Mouse (Mus musculus): ENCODE results near the gene Anp32a.

The Anp32a gene

DNA sequence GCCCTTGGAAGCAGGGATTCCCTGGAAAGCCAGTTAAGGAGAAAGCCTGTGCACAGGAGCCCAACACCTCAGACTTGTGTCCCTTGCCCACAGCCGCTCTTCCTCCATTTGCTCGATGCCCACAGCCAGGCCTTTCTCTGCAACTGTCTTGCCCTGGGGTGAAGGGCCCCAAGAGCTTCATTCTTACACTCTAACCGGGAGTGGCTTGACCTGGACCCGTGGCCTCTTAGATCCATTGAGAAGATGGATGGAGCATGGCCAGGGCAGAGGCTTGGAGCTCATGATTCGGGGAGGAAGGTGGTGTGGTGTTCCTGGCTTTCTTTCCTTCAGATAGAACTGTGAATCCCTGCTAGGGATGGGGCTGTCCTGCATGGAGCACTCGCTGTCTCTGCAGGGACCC, 28.1 kb downstream of the Anp32a start:
- no peak for DNase-seq (ENCODE audit: low spot score in 2 of 2)

DNA sequence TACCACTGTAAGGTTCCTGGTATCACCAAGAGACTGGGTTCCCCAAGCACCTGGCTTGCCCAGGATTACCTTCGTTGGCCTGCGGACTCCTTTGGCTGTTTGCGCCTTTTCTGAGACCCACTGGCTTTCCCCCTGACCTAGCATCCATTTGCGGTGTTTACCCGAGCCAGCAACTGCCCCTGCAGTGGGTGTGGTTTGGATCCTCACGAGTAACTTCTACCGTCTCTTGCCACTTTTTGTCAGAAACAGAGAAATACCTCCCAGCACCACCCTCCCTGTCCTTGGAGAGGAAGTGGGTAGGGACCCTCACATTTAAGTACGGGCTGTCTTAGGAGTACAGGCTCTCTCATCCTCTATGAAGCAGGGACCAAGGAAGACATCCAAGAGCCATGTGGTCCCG, 29.1 kb downstream of the Anp32a start:
- no peak for DNase-seq (ENCODE audit: low spot score in 2 of 2)

DNA sequence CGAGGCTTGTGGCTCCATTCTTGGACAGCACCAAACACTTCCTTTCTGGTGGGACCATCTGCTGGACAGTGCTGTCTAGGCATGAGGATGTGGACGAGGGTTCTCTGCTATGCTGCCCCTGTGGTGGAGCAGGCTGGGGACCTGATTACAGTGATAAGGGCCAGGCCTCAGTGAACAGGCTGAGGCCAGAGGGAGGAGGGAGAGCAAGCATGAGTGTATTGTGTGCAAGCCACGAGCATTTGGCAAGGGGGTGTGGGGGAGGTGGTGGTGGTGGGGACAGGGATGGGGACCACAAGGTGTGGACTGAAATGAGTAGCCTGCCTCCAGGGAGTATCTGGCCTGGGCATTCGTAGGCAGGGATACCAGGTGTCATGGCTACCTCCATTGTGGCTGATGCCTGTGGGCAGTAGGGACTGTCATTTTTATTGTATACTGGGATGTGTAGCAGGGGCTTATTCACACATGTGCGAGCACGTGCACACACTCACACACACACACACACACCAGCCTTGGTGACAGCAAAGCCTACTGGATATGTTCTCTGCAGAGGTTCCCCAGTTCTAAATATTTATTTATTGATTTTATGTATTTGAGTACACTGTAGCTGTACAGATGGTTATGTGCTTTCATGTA, 29.7 kb downstream of the Anp32a start:
- DNase-seq (ENCODE audit: low spot score in 2 of 2) = no peak

DNA sequence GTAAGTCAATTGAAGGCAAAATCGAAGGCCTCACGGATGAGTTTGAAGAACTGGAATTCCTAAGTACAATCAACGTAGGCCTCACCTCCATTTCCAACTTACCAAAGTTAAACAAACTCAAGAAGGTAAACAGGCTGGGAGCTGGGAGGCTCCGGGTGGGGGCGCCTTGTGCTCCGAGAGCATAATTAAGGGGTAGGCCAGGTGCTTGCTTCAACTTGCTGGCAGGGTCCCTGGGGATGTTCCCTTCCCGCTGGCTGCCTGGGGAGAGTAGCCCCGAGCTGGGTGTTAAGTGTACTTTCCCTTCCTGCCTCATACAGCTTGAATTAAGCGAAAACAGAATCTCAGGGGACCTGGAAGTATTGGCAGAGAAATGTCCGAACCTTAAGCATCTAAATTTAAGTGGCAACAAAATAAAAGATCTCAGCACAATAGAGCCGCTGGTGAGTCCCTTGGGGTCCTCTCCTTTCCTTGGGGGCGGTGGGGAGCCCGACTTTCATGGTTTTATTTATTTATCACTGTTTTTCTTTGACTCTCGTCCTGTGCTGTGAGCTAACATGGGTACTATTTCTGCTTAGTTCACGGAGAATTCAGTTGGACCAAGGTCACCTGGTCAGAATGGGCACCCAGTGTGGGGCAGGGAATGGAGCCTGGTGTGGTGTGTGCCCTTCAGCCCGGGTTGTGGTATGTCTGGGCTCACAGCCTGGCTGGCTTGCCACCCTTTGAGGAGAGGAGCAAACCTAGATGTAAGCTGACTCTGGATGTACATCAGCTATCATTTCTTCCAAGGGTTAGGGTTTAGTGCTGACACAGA, 30.9 kb downstream of the Anp32a start:
- DNase-seq (ENCODE audit: low spot score in 2 of 2) = no peak

DNA sequence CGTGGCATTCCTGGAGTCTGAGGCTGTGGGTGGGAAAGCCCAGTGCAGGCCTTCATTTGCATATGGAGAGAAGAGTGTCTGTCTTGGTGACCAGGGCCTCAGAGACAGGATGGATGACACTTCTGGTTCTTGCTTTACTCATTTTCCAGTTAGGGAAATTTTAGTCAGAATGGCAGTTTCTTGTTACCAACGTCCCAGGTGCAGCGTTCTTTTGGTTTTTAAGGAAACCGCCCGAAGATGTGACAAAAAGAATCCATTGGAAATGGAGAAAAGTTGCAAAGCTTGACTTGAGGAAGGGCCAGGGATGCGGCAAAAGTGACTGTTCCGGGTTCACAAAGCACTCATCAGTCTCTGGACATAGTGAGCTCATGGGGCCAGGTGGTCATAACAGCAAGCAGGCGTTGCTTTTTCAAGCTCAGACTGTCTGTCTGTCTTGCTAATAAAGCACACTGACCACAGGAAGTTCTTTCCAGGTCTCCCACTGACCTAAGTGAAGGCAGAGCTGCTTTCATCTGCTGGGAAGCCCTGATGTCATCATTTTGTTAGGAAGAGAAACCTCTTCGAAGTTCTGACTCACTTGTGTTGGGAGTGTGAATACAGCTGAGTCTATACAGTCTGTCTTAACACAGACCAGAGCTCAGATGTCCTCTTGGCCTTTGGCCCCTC, 31.6 kb downstream of the Anp32a start:
- DNase-seq (ENCODE audit: low spot score in 2 of 2) = no peak

DNA sequence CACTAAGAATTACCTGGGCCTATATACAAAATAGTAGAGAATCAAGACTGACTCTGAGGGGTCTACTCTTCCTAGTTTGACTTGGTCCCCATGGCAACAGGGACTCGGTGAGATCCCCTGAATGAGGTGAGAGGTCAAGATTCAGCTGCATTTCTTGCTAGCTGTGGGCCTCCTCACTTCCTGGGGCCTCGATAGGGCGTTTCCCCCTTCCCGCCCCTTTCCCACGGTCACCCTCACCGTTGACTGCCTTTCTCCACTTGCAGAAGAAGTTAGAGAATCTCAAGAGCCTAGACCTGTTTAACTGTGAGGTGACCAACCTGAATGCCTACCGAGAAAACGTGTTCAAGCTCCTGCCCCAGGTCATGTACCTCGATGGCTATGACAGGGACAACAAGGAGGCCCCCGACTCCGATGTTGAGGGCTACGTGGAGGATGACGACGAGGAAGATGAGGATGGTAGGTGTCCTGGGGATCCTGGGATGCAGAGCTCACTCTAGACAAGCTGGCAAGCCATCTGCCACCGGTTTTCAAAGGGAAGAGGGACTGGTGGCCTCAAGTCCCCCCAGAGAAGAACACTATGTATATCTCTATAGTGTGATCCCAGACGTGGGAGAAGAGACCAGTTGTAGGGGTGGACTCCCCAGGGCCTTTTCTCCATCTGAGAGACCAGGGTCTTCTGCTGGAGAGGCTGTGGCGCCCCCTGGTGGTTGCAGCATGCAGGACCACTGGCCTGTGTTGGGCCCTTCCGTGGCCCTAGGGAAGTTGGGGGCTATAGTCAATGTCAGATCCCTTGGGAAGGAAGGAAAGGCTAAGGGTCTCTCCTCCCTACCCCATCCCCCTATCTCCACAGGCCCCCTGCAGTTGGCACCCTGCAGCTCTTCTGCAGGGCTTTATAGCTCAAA, 32.4 kb downstream of the Anp32a start:
- peak; percentile 52 to 65 for DNase-seq (ENCODE audit: low spot score in 2 of 2)

DNA sequence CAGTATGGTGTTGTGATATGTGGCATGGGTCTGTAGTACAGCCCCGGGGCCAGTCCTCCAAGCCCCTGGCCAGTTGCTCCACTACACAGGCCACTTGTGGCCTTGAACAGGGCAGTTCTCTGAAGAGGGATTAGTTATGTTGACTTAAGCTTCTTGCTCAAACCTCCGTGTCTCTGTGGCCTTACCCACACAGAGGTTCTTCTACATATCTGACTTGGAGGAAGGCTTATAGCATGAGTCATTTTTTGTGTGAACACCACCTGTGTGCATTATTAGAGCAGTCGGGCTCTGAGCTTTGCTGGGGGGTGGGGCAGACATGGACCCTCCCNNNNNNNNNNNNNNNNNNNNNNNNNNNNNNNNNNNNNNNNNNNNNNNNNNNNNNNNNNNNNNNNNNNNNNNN, 33.2 kb downstream of the Anp32a start:
- no peak for DNase-seq (ENCODE audit: low spot score in 2 of 2)

DNA sequence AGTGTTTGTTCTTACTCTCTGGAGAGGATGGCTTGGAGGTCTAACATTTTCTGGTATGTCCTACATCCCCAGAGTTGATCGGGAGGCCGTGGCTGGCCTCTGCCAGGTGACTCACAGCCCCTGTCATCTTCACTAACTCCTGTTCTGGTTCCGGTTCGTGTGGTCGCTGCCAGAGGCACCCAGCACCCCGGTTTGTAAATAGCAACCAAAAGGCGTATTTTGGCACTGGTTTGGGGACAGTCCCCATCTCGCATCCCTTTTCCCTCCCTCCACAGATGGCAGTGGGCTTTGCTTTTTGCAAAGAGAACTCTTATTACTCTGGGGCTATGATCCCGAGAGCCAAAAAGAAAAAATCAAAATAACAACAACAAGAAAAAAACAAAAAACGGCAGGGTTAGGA, 36.8 kb downstream of the Anp32a start:
- no peak for DNase-seq (ENCODE audit: low spot score in 2 of 2)

DNA sequence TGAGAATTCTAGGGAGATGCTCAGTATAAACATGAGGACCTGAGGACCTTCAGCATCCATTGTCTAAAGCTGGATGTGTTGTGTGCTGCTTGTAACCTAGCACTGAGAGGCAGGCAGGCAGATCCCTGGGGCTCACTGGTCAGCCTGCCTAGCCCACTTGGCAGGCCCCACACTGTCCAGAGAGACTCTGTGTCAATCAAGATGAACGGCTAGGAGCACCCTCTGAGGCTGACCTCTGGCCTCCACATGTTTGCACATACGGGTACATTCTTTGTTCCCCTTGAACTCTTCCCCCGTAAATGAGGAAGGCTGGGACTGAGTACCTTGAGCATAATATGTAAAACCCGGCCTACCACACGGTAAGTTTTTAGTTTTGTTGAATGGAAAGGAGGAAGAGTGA, 39.3 kb downstream of the Anp32a start:
- no peak for DNase-seq (ENCODE audit: low spot score in 2 of 2)

DNA sequence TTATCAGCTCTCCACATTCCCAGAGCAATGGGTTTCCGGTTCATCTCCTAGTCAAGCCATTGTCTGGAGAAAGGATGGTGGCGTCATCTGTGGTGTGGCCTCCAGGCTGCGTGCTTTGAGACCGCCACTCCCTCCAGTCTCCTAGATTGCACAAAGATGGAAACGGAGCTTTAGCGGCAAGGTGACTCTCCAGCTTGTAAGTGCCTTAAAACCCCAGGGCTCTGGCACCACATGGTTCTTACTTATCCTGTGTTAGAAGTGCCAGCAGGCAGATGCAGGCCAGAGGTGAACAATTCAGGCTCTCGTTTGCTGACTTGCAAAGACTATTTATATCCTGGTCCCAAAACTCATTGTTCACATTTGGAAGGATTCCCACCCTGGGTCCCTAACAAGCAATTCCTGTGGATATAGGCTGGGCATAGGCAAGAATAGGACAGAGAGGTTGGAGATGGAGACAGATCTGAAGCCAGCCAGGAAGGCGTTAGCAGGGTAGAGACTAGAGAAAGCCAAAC, 40.4 kb downstream of the Anp32a start:
- DNase-seq (ENCODE audit: low spot score in 2 of 2) = no peak

DNA sequence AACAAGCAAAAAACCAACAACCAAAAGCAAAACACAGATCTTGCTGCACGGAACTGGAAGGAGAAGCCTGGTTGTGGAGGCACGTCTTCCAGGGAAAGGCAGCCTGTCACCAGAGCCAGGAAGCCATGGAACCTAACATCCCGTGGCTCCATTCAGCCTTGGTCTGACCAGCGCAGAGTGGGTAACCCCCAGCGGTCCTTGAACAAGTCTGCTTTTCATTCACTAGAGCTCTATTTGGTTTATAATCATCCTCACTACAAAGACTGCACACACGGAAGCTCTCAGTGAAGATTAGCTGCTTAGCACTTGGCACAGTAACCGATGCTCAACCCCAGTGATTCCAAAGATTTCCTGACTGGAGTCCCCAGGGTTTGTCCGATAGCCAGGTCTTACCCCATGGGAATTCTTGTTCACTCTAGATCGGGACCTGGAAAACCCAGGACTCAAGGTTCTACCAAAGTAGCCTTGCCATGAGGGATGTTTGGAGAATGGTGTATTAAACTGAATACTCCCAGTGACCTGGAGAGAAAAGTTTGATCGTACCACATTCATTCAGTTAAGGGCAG, 41.5 kb downstream of the Anp32a start:
- no peak for DNase-seq (ENCODE audit: low spot score in 2 of 2)

DNA sequence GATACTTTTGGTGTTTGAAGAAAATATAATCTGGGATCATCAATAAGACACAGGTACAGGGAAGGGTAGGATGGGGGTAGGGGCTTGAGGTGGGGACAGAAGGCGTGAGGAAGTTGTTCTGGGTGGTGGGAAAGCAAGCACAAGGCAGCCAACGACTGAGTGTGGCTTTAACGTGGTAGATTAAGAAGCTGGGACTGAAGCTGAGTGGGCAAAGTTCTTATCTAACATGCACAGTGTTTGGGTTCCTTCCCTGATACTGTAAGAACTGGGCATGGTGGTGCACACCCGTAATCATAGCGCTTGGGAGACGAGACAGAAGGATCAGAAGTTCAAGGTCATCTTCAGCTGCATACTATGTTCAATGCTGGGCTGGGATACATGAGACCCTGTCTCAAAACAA, 44.0 kb downstream of the Anp32a start:
- no peak for DNase-seq (ENCODE audit: low spot score in 2 of 2)

DNA sequence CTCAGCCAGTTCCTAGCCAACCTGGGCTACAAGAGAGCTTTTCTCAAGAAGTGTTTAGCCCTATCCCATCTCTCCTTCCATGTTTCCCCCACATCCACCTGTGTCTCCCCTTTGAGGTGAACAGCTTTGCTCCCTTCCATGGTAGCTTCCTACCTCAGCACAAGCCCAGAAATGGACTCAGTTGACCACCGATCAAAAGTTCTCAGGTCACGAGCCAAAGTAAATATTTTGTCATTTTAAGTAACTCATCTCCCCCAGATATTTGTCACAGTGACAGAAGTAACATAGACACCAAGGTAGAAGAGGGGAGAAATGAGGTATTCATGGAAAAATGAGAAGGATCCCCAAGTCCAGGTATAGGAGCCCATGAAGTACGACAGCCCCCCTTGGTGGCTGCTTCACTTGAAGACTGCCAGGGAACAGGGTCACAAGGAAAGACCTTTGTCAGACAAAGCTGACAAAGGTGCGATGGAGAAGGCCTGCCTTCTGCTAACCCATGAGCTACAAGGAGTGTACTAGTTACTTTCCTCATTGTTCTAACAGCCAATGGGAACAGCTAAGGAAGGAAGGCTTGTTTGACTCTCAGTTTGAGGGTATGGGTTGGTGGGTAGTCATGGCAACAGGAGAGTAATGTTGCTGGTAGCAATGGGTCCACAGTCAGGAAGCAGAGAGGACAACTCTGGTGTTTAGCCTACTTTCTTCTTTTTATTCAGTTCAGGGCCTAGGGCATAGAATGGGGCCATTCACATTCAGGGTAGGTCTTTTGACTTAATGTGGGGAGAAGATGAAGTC, 44.8 kb downstream of the Anp32a start:
- DNase-seq (ENCODE audit: low spot score in 2 of 2) = no peak

DNA sequence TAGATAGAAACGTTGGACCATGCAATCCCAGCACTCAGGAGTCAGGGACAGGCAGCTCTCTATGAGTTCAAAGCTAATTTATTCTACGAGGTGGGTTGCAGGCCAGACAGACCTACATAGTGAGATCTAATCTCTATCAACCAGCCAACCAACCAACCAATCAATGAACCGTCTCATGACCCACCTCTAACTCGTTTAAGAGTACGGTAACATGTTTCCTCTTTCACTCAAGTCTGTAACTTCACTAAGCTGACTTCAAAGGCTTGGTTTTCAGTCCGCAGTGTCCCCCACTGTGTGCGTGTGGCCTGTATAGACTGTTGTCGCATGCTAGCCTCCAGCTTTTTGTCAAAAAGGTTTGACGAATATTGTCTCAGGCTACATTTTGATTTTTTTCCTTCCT, 48.6 kb downstream of the Anp32a start:
- DNase-seq (ENCODE audit: low spot score in 2 of 2) = no peak

DNA sequence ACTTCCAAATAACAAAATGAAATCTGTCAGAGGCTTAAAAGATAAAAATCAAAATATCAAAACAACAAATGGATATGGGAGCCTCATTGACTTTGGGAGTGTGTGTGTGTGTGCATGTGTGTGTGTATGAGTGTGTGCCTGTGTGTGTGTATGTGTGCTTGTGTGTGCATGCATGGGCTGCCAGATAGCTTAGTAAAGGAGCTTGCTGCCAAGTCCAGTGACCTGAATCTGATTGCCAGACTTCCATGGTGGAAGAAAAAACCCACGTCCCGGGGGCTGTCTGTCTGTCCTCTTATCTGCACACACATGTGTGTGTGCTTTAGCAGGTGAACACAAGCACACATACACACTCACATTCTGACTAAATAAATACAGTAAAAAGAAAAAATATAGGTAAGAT, 52.4 kb downstream of the Anp32a start:
- no peak for DNase-seq (ENCODE audit: low spot score in 2 of 2)

DNA sequence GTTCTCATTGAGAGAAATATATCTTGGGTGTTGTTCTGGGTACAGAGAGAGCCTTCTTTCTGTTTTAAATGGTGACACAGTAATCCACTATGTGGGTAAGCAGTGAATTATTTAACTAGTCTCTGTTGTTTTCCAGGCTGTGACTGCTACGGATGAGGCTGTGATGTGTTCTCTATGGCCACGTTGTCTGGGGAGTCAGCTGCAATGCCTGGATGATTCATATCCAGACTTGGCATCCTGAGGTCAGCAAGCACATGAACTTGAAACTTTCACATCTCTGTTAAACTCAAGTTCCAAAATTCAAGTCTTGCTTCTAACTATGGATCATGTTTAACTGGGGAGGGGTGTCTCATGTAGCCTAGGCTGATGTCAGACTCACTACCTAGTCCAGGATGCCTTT, 53.1 kb downstream of the Anp32a start:
- DNase-seq (ENCODE audit: low spot score in 2 of 2) = no peak

DNA sequence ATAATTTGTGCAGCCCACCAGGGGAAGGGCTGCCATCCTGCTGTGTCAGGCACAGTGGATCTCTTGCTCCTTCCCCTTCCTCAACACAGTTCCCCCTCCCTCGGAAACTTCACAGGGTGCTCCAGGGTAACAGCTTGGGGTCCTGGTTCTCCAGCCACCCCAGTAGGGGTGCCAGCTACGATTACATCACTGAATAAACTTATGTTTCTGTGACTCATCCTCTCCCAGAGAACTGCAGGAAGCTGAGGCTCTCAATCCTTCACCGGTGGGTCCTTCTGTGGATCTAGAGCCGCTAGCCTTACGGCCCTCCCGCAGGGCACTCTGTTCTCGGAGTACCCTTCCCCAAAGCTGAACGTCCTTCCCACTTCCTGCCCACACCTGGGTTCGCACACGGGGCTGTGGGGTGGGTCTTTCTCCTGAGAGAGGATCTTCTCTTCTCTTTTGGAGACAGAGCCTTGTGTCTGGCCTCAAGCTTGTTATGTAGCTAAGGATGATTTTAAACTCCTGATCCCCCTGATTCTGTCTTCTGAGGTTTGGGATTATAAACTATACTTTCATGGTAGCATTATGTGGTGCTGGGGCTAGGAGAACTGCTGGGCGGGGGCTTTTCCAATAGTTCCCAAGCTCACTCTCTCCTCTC, 59.6 kb downstream of the Anp32a start:
- no peak for DNase-seq (ENCODE audit: low spot score in 2 of 2)

DNA sequence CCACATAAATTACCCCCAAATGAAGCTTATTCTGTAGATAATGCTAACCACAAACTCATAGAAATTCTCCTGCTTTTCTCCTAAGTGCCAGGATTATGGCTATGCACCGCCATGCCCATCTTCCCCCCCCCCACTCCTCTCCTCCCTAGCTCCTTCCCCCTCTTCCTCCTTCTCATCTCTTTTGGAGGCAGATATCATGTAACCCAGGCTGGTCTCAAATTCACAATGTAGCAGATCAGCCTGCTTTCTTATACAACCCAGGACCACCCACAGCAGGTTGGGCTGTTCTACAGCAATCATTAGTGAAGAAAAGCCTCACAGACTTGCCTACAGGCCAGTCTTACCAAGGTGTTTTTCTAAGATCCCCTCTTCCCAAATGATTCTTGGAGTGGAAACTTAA, 60.5 kb downstream of the Anp32a start:
- DNase-seq (ENCODE audit: low spot score in 2 of 2) = no peak

DNA sequence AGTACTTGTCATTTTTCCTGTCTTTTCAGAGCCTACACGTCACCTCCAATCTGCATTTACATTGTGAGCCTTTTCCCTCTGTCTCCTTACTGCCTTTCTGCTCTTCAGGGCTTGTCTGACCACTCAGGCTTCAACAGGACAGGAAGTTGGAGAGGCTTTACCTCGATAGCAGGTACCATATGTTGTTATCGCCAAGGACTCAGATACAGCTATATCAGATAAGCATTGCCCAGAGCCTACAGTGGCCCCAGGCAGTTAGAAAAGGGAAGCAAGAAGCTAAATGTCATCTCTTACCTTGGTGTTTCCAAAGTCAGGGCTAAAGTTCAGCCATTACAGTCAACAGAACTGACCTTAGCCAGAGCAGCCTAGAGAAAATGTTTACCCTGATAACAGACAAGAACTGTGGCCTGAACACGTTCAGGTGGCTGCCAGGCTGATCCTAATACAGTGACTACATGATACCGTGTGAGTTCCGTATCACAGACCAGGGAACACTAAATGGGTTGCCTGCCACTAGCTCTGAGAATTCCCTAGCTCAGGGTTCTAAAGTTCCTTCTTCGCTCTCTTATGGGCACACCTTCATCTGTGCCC, 65.4 kb downstream of the Anp32a start:
- DNase-seq (ENCODE audit: low spot score in 2 of 2) = no peak
